Mouse (Mus musculus) hindbrain, embryonic 11.5 days (tissue): ENCODE results near the gene Mest. TPM values are rescaled to one million over a fixed set of nuclear protein-coding genes. Genes with fewer than 3 reads are reported as not detected.

Source experiments
- ATAC-seq: fragments of 200-750 bp; cut with Nextera tagmentation; 2 replicates; pipeline ENCODE4 v1.8.0; 2017; ENCODE audit warnings: mild to moderate bottlenecking, moderate TSS enrichment, moderate library complexity; ENCODE audit not compliant: low FRiP score
- DNase-seq: peaks from one replicate; pipeline ENCODE4 v3.0.0-alpha.2; 2015; ENCODE audit warnings: low spot score
- H3K27ac ChIP-seq: fragments of 300-500 bp; sonication (generic); 2 replicates; pipeline ENCODE4 v1.5.1; 2014; ENCODE audit warnings: mild to moderate bottlenecking, low read depth, low read length
- H3K27me3 ChIP-seq: fragments of 300-500 bp; sonication (generic); 2 replicates; pipeline ENCODE4 v1.6.1; 2014; ENCODE audit warnings: mild to moderate bottlenecking, low read length, moderate library complexity, mixed read lengths; ENCODE audit not compliant: control insufficient read depth, insufficient read depth
- H3K36me3 ChIP-seq: fragments of 300-500 bp; sonication (generic); 2 replicates; pipeline ENCODE4 v1.6.1; 2014; ENCODE audit warnings: mild to moderate bottlenecking, low read length, moderate library complexity, mixed read lengths; ENCODE audit not compliant: control insufficient read depth, insufficient read depth
- H3K4me1 ChIP-seq: fragments of 300-500 bp; sonication (generic); replicated peaks from 2 replicates; pipeline ENCODE4 v1.6.1; 2014; ENCODE audit warnings: low read length, mixed read lengths; ENCODE audit not compliant: control insufficient read depth, insufficient read depth
- H3K4me2 ChIP-seq: fragments of 300-500 bp; sonication (generic); replicated peaks from 2 replicates; pipeline ENCODE4 v1.6.1; 2014; ENCODE audit warnings: mild to moderate bottlenecking, low read depth, low read length
- H3K4me3 ChIP-seq: fragments of 300-500 bp; sonication (generic); 2 replicates; pipeline ENCODE4 v1.5.1; 2014; ENCODE audit warnings: low read depth, low read length
- H3K9ac ChIP-seq: fragments of 300-500 bp; sonication (generic); 2 replicates; pipeline ENCODE4 v1.6.1; 2014; ENCODE audit warnings: low read depth, low read length
- H3K9me3 ChIP-seq: fragments of 300-500 bp; sonication (generic); 2 replicates; pipeline ENCODE4 v1.6.1; 2016; ENCODE audit warnings: low read length; ENCODE audit not compliant: control insufficient read depth
- WGBS: fragments of 180-500 bp; shearing (Covaris S2); extraction: QIAGEN DNeasy Blood & Tissue Kit; methylation state at CpG from one replicate; pipeline ENCODE4 v1.1.7; 2014; 5-methylcytosine and 5-hydroxymethylcytosine counted together
- polyA plus RNA-seq: library from polyadenylated mRNA; unstranded; fragments of >200 nt; fragmentation: Nextera tagmentation; extraction: Ambion mirVana; gene quantifications from 2 replicates; pipeline ENCODE4 v1.2.1, GENCODE M21; 2014

Gene Mest
- 1,131 and 1,227 TPM in 2 replicates for polyA plus RNA-seq

- 68% methylated on average over 7 of the region's 7 CpGs for WGBS
- Histone ChIP-seq H3K4me1 (0 out of 2 replicates have a peak, but pooled peaks cover 2% of the 10 kb centered on the region), H3K9me3 (no peaks in the 10 kb centered on the region), H3K9ac (no peak within 1 kb of the TSS), H3K27ac (peak within 1 kb of the TSS; percentile 42; the same call in 1 of the 2 replicates), H3K4me3 (no peak within 1 kb of the TSS), H3K36me3 (no peaks in the 10 kb centered on the region), H3K27me3 (no peaks in the 10 kb centered on the region), H3K4me2 (no peak within 1 kb of the TSS)
- ATAC-seq (no peak), DNase-seq (no peak)
These were observed at the start of gene Mest for GRCm38 (mm10) chr6:30723331-30723730. TSS of gene Mest (plus strand) at chr6:30723547.

DNA sequence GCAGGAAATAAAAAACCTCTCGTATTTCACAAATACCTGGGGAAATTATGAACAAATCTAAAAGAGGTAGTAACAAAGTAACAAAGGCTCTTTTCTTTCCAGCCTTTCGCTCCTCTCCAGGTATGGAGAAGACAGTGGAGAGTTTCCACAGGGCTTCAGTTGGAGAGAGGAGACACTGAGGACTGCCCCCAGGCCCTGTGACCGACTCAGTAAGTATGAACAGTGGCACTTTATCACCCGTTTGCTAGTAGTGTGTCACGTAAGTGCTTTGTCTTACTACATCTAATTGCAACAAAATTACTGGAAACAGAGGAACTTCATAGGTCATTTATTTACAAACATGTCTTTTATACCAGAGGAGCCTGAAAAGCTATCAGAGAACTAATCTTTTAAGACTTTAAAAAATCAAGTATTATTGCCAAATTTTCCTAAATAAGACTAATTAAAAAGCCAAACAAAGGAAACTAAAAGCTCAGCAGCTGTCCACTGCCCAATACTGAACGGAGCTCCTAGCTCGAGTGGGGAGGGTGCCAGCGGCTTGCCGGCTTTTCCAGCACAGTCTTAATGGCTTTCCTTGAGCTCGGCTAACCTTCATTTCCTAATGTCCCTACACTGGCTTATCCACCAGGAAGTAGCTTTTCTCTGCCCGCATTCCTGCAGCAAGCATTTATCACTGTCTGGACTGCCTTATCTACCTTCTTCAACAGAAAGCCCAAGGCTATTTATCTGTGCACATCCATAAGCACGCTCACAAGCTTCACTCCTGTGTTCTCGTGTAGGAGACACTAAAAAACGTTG is 49.4 kb upstream of the Mest start:
- no peaks in the 10 kb centered on the region for H3K27me3 ChIP-seq
- DNase-seq = peak; percentile 43
- WGBS = 46% methylated on average over 14 of the region's 14 CpGs
- H3K36me3 ChIP-seq = no peaks in the 10 kb centered on the region
- H3K4me3 ChIP-seq = no peak overlapping the region
- peak overlapping the region; percentile 25 for H3K27ac ChIP-seq
- peaks cover 17% of the 10 kb centered on the region for H3K4me1 ChIP-seq
- no peak; the same call in 1 of the 2 replicates for ATAC-seq
- H3K9ac ChIP-seq = peak overlapping the region; percentile 25; the same call in 1 of the 2 replicates
- no peaks in the 10 kb centered on the region for H3K9me3 ChIP-seq
- H3K4me2 ChIP-seq = no peak overlapping the region; the same call in 1 of the 2 replicates

DNA sequence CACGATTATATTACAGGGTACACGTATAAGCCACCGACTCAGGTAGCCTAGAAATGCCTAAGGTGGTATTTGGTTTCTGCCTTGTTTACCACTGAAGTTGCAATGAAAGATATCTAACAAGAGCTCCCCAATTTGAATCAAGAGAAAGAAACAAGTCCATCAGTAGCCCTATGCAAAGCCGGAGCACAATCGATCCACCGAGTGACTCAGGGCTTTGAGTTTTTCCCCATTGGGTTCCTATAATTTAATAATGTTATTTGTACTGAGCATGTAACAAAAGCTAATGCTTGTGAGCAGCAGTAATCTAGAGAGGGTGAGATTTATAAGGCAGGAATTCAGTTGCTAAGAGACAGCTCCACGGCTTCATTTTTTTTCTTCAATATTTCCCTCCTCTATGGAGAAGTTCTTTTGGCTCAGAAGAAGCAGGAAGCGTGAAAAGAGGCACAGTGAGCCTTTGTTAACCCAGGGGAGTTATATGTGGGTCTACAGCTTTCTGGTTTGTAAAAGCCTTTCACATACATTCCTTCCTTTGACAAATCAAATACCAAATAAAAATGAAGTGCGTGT is 48.5 kb upstream of the Mest start:
- ATAC-seq (peak; percentile 58; the same call in 1 of the 2 replicates), DNase-seq (peak; percentile 40)
- Histone ChIP-seq H3K4me3 (no peak overlapping the region), H3K4me2 (no peak overlapping the region), H3K9me3 (no peaks in the 10 kb centered on the region), H3K27me3 (no peaks in the 10 kb centered on the region), H3K27ac (peak overlapping the region; percentile 91), H3K36me3 (no peaks in the 10 kb centered on the region), H3K9ac (peak overlapping the region; percentile 70; the same call in 1 of the 2 replicates), H3K4me1 (peaks cover 17% of the 10 kb centered on the region)
- 50% methylated on average over 9 of the region's 9 CpGs for WGBS

DNA sequence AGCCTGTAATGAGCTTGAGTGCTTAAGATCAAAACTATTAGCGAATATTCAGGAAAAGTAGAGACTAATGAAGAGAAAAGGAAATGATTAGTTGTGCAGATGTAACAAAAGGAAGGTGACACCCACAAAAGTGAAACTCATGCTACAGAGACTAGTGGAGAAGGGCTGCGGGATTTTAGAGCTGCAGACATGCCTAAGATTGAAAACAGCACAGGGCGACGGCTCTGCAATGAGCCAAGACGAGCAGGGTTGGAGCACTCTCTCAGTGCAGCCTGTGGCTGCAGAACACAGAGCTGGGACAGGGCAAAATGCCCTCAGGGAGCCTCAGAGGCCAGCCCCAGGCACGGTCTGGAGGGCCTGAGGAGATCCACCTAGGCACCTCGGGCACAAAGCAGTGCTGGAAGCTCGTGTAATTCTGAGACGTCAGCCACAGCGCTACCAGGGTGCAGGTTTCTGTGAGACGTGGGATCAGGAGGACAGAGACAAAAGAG is 48.0 kb upstream of the Mest start:
- H3K4me1 ChIP-seq = peaks cover 17% of the 10 kb centered on the region
- H3K36me3 ChIP-seq = no peaks in the 10 kb centered on the region
- no peaks in the 10 kb centered on the region for H3K9me3 ChIP-seq
- H3K4me3 ChIP-seq = no peak overlapping the region
- H3K27ac ChIP-seq = peak overlapping the region; percentile 91
- WGBS = 18% methylated on average over 11 of the region's 11 CpGs
- ATAC-seq = peak; percentile 58; the same call in 1 of the 2 replicates
- DNase-seq = peak; percentile 43
- peak overlapping the region; percentile 21; the same call in 1 of the 2 replicates for H3K4me2 ChIP-seq
- peak overlapping the region; percentile 70 for H3K9ac ChIP-seq
- no peaks in the 10 kb centered on the region for H3K27me3 ChIP-seq

DNA sequence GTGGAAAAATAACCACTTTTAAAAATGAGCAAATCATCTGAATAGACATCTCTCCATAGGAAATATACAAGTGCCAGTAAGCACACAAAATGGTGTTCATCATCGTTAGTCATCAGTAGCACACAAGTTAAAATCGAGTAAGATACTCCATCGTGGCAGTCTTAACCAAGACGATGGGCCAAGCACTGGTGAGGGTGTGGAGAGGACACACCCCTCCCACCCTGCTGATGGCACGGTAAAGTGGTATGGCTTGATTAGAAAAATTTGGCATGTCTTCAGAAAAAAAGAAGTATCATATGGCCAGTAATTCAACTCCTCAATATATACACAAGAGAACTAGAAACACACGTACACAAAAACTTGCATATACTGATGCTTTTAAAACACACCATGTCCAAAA is 46.8 kb upstream of the Mest start:
- H3K9ac ChIP-seq = no peak overlapping the region
- no peak for DNase-seq
- H3K4me2 ChIP-seq = no peak overlapping the region
- no peak overlapping the region for H3K27ac ChIP-seq
- ATAC-seq = no peak
- H3K4me1 ChIP-seq = peaks cover 17% of the 10 kb centered on the region
- H3K27me3 ChIP-seq = no peaks in the 10 kb centered on the region
- no peak overlapping the region for H3K4me3 ChIP-seq
- 93% methylated on average over 6 of the region's 6 CpGs for WGBS
- H3K36me3 ChIP-seq = no peaks in the 10 kb centered on the region
- no peaks in the 10 kb centered on the region for H3K9me3 ChIP-seq

DNA sequence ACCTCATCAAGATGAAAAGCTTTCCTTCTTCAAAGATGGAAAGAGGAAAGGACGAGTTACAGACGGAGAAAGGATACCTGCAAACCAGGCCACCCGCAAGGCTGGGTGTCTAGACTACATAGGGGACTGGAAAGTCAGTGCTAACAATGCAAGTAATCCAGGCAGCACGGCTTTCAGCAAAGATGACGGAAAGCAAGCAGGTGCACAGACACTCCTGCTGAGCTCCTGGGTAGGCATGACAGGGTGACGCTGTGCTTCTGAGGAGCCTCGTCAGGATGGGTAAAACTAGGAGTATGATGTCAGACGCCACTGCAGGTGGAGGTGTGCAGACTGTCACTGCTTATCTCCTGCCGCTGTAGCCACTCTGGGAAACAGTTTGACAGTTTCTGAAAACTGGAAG is 45.8 kb upstream of the Mest start:
- WGBS = 80% methylated on average over 9 of the region's 9 CpGs
- no peak overlapping the region for H3K4me3 ChIP-seq
- no peak for ATAC-seq
- no peak overlapping the region for H3K4me2 ChIP-seq
- no peaks in the 10 kb centered on the region for H3K36me3 ChIP-seq
- no peak overlapping the region for H3K27ac ChIP-seq
- DNase-seq = no peak
- H3K9me3 ChIP-seq = no peaks in the 10 kb centered on the region
- no peak overlapping the region for H3K9ac ChIP-seq
- H3K4me1 ChIP-seq = peaks cover 17% of the 10 kb centered on the region
- no peaks in the 10 kb centered on the region for H3K27me3 ChIP-seq

GRCm38 (mm10) chr6:30678482-30678881 is 44.9 kb upstream of the Mest start:
- H3K4me3 ChIP-seq = no peak overlapping the region
- ATAC-seq (peak; percentile 65; the same call in 1 of the 2 replicates), DNase-seq (peak; percentile 44)
- H3K4me1 ChIP-seq = peaks cover 17% of the 10 kb centered on the region
- H3K9ac ChIP-seq = no peak overlapping the region
- 54% methylated on average over 6 of the region's 6 CpGs for WGBS
- no peaks in the 10 kb centered on the region for H3K27me3 ChIP-seq
- H3K4me2 ChIP-seq = no peak overlapping the region
- no peaks in the 10 kb centered on the region for H3K36me3 ChIP-seq
- H3K27ac ChIP-seq = no peak overlapping the region
- no peaks in the 10 kb centered on the region for H3K9me3 ChIP-seq

DNA sequence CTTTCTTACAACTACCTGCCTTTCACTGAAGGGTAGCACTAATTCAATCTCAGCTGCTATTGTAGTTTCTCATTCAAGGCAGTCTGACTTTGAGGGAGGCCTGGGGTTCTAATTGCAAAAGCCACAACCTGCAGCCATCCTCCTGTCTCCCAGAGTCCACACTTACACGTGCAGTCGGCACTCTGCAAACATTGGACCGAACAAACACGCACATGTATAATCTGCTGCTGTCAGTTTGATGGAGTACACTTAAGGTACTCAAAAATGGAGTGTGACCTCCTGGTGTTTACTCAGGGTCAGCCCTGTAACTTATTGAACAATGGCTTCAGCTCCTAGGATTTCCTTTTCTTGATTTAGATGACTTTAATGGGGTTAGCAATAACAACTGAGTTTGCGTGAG is 43.8 kb upstream of the Mest start:
- Histone ChIP-seq H3K4me3 (no peak overlapping the region), H3K9ac (no peak overlapping the region), H3K27me3 (no peaks in the 10 kb centered on the region), H3K4me1 (peaks cover 10% of the 10 kb centered on the region), H3K4me2 (no peak overlapping the region), H3K27ac (no peak overlapping the region), H3K36me3 (no peaks in the 10 kb centered on the region), H3K9me3 (no peaks in the 10 kb centered on the region)
- 72% methylated on average over 5 of the region's 5 CpGs for WGBS
- DNase-seq (no peak), ATAC-seq (no peak)
